Mouse (Mus musculus) heart, postnatal 4 days (tissue): Measurements from ENCODE around the gene Sp3. TPM values are rescaled to one million over a fixed set of nuclear protein-coding genes. Genes with fewer than 3 reads are reported as not detected.
"Not testable (repeated sequence)": the region's sequence is repeated elsewhere in the genome, so short reads cannot be mapped to it uniquely, and the experiment has no call there.

ENCODE experiments used
- DNase-seq: peaks from one replicate; pipeline ENCODE4 v3.0.0; 2021
- total RNA-seq, 2 experiments: library from RNA; stranded (reverse); gene quantifications; 2 replicates each; pipeline ENCODE4 v1.2.3; 2021

The Sp3 gene
- total RNA-seq, 2 experiments from 2014 or later = 69.3 to 70.3 TPM

DNA sequence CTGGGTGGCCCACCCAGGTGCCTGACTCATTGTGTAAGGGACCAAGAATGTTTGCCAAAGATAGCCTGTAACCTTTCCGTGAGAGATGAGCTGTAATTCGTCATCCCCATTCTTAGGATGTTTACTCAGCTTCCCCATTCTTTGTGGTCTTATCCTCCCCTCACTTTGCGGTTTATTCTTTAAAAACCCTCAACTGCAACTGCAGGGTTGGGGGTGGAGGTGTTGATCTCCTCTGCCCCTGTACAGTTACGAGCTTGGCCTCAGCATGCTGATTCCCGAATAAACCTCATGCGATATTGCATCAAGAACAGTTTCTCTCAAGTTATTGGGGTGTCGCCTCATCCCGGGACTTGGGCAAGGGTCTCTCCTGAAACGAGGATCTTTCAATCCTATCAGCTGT, 8.7 kb upstream of the Sp3 start:
- DNase-seq = not testable (repeated sequence)

- no peak for DNase-seq
Observed at GRCm38 (mm10) chr2:72986616-72987015, 6.4 kb upstream of the Sp3 start, which contains the start of gene Gm11084. Gene Gm11084 (minus strand): TSS chr2:72986716.

- no peak for DNase-seq
Observed at GRCm38 (mm10) chr2:72985516-72985915, 5.3 kb upstream of the Sp3 start.

DNA sequence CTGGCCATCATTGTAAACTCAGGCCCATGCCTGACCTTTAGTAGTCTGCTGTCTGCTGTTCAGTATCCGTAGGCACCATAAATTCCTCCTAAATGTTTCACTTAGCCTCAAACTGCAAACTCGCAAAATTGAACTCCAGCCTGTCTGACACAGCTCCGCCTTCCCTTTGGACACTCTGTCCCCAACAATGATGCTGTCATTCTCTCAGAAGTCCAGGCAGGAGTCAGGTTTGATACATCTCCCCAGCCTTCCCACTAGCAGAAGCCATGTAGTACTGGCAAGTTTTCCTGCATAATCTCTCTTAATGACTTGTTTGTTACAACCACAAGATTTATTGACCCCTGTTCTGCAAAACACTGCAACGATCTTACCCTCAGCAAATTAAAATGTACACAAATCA, 4.6 kb upstream of the Sp3 start:
- no peak for DNase-seq

GRCm38 (mm10) chr2:72983211-72983610, 3.0 kb upstream of the Sp3 start:
- no peak for DNase-seq

GRCm38 (mm10) chr2:72982110-72982785, 2.0 kb upstream of the Sp3 start:
- DNase-seq = peak; percentile 1

DNA sequence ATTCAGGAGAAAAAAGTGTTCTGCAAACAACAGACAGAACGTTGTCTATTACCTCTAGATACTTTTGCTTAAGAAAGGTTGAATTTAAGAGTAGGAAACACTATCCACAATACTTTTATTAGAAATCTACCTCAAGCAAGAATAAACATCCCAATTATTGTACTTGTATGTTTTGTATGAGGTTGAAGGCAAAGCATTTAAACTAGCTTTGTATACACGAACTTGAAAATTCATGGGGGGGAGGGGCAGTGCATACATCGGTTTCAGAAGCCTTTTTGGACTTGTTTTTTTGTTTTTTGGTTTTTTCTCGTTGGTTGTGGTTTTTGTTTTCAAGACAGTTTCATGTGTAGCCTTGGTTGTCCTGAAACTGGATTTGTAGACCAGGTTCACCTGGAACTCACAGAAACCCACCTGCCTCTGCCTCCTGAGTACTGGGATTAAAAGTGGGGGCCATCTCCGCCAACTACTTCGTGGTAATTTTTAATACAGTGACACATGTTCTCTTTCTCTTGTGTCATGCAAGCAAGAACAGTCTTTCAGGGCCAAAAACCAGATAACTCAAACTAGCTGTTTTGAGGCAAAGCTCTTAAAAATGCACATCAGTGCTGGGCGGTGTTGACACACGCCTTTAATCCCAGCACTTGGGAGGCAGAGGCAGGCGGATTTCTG, 1.3 kb upstream of the Sp3 start:
- peak; percentile 5 for DNase-seq

DNA sequence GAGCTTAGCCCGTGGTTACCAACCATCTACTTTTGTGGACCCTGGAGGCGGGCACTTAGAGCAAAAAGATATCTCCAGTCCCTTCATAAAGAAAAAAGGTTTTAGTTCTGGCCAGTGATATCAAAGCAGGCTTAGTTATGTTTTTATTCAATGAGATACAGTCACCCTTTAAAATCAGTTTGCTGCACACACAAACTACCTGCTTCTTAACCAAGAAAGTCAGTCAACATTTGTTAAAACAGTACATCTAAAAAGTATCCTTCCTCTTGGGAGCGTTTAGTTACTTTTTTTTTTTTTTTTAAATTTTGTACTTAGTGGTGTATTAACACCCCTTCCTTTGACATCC, 802 bp upstream of the Sp3 start:
- no peak for DNase-seq

- peak; percentile 92 for DNase-seq
Observed at GRCm38 (mm10) chr2:72979659-72980071, 581 bp downstream of the Sp3 start.

- DNase-seq = peak; percentile 89
Observed at GRCm38 (mm10) chr2:72978901-72979658, 1.2 kb downstream of the Sp3 start.

DNA sequence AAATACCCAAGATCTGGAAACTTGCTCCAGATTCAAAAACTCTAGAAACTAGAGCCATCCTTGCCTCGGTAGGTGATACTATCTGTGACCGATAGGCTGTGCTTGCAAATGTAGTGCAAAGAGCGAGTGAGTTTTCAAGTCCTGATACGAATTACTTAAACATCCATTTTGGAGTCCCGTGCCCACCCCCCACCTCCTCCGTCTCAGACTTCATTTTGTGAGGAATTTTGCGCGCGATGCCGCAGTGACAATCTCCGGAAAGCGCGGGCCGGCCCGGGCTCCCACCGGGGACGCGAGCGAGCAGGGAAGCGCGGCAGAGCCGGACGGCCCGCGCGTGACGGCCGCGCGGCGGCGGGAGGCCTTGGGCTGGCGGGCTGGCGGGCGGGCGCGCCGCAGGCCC, 1.8 kb downstream of the Sp3 start:
- DNase-seq = peak; percentile 67

DNA sequence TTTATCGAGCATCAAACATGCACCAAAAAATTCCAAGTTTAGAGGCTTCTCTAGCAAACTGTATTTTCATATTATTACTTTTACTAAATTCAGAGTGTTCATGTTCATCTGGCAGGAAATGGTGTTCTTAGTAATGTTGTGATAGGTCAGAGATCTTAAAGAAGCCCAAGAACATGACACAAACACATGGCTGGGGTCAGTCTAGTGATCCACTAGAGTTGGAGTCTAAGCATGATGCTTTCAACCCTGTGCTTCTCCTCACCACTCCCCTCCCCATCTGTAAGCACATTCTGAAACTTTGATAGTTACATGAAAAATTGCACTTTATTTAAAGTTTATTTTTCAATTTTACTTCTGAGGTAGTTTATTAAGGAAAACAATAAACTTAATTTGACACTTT, 3.0 kb downstream of the Sp3 start:
- DNase-seq = peak; percentile 3

GRCm38 (mm10) chr2:72976036-72976435, 4.2 kb downstream of the Sp3 start:
- peak; percentile 4 for DNase-seq

DNA sequence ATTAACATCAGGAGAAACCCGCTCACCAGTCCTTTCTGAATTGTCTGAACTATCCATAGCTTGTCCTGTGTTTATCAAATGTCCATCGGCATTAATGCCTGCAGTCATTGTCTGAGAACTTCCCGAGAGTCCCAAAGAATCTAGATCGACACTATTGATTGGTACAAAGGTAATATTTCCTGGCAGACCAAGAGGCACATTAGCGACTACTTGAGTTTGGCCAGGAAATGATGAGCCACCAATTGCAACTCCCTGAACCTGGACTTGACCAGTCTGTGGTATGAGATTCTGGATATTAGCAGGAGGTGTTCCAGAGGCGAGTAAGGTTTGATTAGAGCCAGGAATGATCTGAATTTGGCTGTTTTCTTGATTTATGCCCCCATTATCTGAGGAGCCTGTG, 9.4 kb downstream of the Sp3 start:
- no peak for DNase-seq

DNA sequence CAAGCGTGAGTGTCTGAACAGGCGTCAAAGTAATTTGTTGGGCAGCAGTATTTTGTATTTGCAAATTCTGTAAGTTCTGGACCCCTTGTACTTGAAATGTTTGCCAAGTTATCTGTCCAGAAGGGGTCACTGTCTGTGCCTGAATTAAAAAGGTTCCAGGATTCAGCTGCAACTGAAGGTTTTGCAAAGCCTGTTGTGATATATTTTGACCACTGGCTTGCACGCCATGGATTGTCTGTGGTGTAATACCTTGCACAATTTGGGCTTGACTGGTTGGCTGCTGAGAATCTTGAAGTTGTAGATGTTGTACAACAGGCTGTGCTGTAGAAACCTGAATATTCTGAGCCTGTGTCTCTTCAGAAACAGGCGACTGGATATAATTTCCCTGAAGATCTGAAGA, 9.9 kb downstream of the Sp3 start:
- DNase-seq = no peak

- DNase-seq = no peak
Observed at GRCm38 (mm10) chr2:72968536-72968935, 11.7 kb downstream of the Sp3 start.

- DNase-seq = no peak
Observed at GRCm38 (mm10) chr2:72965450-72965849, 14.8 kb downstream of the Sp3 start.

GRCm38 (mm10) chr2:72956415-72956814, 23.8 kb downstream of the Sp3 start:
- DNase-seq = no peak

DNA sequence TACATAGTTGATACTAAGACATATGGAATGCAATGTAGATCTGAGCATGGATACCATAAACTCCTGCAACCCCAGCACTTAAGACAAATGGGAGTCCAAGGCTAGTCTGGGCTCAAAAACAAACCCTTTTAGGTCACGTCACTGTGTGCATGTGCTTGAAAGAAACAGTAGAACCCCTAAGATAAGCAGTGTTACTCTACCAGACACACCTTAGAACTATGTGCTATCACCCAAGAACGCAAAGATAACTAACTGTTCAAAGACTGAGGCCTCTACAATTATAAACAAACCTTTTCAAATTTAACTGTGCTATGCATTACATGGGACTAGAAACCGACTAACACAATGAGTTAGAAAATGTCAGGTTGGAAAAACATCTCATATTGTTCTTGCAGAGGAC, 27.3 kb downstream of the Sp3 start:
- DNase-seq = no peak

GRCm38 (mm10) chr2:72935937-72936336, 44.3 kb downstream of the Sp3 start:
- no peak for DNase-seq

DNA sequence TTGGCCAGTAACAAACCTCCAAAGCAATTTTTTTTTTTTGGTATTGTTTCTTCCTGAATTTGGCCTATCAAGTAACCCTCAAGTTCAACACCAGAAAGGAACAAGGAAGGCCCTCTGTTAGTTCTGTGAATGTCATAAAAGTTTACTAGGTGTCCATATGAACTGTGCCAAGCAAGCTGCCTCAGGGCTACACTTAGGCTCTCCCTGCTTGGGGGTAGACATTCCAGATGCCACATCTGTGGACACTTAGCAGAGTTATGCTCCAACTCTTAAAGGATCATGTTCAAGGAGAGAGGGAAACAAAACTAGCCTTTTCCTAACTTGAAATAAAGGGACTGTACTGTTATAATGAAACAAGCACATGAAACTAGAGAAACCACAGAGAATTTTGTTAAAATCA, 48.1 kb downstream of the Sp3 start:
- no peak for DNase-seq

DNA sequence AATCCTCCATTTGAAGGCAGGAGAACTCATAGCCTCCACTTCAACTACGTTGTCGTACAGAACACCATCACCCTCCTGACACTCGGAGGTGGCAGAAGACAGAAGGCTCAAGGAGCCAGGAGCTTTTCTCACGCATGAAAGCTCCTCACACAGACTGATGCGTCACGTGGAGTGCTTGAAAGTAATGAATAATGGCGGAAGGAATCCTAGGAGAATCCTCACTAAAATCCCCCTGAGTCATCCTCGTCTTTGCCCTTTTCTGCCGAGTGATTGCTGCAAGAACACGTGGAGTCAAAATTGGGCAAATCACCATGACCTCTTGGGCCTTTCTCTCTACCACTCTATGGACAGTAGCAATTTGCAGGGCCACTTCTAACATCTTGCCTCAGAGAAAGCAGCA, 55.3 kb downstream of the Sp3 start:
- DNase-seq = no peak

DNA sequence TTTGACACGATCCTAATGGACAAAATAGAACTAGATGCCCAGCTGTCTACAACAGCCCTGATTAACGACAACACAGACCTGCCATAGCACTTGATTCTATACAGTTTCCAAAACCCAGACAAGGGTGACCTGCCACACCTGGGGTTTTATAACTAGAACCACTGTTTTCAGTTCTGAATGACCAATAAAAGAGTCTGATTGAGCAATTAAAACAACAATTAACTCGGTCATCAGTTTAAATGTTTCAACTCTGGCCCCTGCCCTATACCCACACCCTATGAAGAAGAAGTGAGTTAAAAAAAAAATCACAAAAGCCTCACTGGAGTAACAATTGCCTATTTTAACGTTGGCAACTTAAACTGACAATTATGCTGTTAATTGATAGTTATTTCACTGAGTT, 64.1 kb downstream of the Sp3 start:
- no peak for DNase-seq
